Mouse (Mus musculus): ENCODE data around the gene Olfr1418. TPM values are rescaled to one million over a fixed set of nuclear protein-coding genes. Genes with fewer than 3 reads are reported as not detected.

Gene Olfr1418
- polyA plus RNA-seq, 1 experiment: not detected

DNA sequence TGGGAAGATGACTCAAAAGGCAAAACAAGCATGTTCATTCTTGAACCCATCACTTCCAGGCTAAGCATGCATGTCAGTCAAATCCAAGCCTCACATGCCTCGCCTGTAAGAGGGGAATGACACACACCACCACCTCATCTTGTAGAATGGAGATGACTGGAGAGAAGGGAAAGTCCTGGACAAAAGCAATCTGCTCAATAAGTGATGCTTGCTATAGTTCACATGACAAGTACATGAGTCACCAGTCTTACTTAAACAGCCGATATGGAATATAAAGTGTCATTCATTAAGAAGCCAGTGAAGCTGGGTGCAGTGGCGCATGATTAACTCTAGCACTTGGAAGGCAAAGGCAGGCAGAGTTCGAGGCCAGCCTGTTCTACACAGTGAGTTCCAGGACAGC is 47.7 kb downstream of the Olfr1418 start:
- H3K27me3 ChIP-seq (replicated peaks): peaks cover 57% of the 10 kb centered on the region
- H3K4me1 ChIP-seq: peaks cover 20% of the 10 kb centered on the region
- H3K36me3 ChIP-seq (replicated peaks; ENCODE audit: low read length): no peaks in the 10 kb centered on the region
- no peak overlapping the region for H3K4me3 ChIP-seq (replicated peaks)
- H3K9me3 ChIP-seq: no peaks in the 10 kb centered on the region
- TF ChIP-seq FLI1 (IDR thresholded peaks at IDR 0.05; ENCODE audit: low read length) (no peak), GATA1 (IDR thresholded peaks at IDR 0.05; ENCODE audit: borderline replicate concordance, low read length) (no peak)

- H3K36me3 ChIP-seq (replicated peaks; ENCODE audit: low read length): no peaks in the 10 kb centered on the region
- H3K4me3 ChIP-seq (replicated peaks): no peak overlapping the region
- no peak for TF ChIP-seq FLI1 (IDR thresholded peaks at IDR 0.05; ENCODE audit: low read length)
- TF ChIP-seq GATA1 (IDR thresholded peaks at IDR 0.05; ENCODE audit: borderline replicate concordance, low read length): no peak
- H3K9me3 ChIP-seq: no peaks in the 10 kb centered on the region
- peaks cover 22% of the 10 kb centered on the region for H3K4me1 ChIP-seq
- H3K27me3 ChIP-seq (replicated peaks): peaks cover 44% of the 10 kb centered on the region
These were observed 49.0 kb downstream of the Olfr1418 start for GRCm38 (mm10) chr19:11811688-11812365.

DNA sequence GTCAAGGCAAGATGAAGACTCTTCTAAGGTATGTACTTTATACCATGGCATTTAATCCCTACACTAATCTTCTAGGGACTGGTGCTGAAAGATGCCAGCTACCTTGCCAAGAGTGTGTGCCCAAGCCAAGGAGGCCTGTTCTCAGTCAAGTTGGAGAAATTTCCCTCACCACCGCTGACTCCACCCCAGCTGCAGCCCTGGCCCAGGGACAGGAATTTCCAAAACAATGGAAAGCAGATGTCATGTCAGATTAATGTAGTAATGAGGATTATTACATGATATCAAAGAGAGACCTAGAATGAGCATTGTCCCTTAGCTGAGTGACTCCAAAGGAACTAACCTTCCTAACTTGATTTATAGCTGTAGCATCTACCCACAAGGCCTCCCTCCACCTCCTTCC is 50.0 kb downstream of the Olfr1418 start:
- TF ChIP-seq FLI1 (IDR thresholded peaks at IDR 0.05; ENCODE audit: low read length): no peak
- no peak for TF ChIP-seq GATA1 (IDR thresholded peaks at IDR 0.05; ENCODE audit: borderline replicate concordance, low read length)
- no peaks in the 10 kb centered on the region for H3K9me3 ChIP-seq
- no peak overlapping the region for H3K4me3 ChIP-seq (replicated peaks)
- no peaks in the 10 kb centered on the region for H3K36me3 ChIP-seq (replicated peaks; ENCODE audit: low read length)
- H3K4me1 ChIP-seq: peaks cover 24% of the 10 kb centered on the region
- H3K27me3 ChIP-seq (replicated peaks): peaks cover 36% of the 10 kb centered on the region

- Histone ChIP-seq H3K27me3 (replicated peaks) (peaks cover 32% of the 10 kb centered on the region), H3K4me1 (peaks cover 23% of the 10 kb centered on the region), H3K4me3 (replicated peaks) (no peak overlapping the region), H3K9me3 (no peaks in the 10 kb centered on the region), H3K36me3 (replicated peaks; ENCODE audit: low read length) (no peaks in the 10 kb centered on the region)
- no peak for TF ChIP-seq FLI1 (IDR thresholded peaks at IDR 0.05; ENCODE audit: low read length)
These were observed 50.7 kb downstream of the Olfr1418 start for GRCm38 (mm10) chr19:11810003-11810758.

GRCm38 (mm10) chr19:11808452-11808851 is 52.4 kb downstream of the Olfr1418 start:
- H3K9me3 ChIP-seq: no peaks in the 10 kb centered on the region
- peaks cover 17% of the 10 kb centered on the region for H3K4me1 ChIP-seq
- H3K36me3 ChIP-seq (replicated peaks; ENCODE audit: low read length): no peaks in the 10 kb centered on the region
- H3K27me3 ChIP-seq (replicated peaks): peaks cover 19% of the 10 kb centered on the region
- TF ChIP-seq FLI1 (IDR thresholded peaks at IDR 0.05; ENCODE audit: low read length): no peak
- TF ChIP-seq GATA1 (IDR thresholded peaks at IDR 0.05; ENCODE audit: borderline replicate concordance, low read length): no peak
- H3K4me3 ChIP-seq (replicated peaks): no peak overlapping the region

DNA sequence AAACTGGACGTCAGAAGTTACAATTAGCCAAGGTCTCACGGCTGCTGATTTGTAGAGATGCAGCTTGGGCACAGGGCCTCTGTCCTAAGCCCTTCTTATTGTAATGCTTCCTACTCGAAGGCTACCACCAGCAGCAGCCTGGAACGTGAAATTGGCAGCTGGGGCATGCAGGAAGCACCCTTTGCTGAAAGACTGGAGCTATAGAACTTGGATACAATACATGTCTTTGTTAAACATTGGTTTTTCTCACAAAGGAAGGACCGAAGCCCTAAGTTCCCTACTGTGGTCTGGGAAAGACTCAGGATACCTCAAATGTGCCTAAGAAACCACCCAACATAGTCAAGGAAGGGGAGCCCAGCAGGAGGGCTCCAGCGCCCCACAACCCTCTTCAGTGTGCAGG is 53.0 kb downstream of the Olfr1418 start:
- Histone ChIP-seq H3K4me3 (replicated peaks) (no peak overlapping the region), H3K27me3 (replicated peaks) (peaks cover 15% of the 10 kb centered on the region), H3K4me1 (peaks cover 14% of the 10 kb centered on the region), H3K36me3 (replicated peaks; ENCODE audit: low read length) (no peaks in the 10 kb centered on the region), H3K9me3 (no peaks in the 10 kb centered on the region)
- no peak for TF ChIP-seq GATA1 (IDR thresholded peaks at IDR 0.05; ENCODE audit: borderline replicate concordance, low read length)
- no peak for TF ChIP-seq FLI1 (IDR thresholded peaks at IDR 0.05; ENCODE audit: low read length)

DNA sequence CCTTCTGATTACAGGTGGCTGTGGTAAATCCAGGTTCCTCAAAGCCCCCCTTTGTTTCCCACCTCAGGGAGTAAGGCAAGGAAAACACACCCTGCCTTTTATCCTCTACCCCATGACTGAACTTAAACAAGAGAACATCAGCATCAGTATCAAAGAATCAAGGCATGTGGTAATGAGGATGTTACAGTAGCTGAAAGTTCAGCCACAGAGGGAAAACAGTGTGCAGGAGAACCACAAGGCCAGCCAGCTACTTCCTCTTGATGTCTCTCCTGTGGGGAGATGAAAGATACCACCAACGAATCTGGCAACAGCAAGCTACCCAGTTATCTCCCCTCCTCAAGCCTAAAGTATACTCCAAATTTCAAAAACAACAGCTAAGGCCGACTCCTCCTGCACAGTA is 53.6 kb downstream of the Olfr1418 start:
- H3K27me3 ChIP-seq (replicated peaks): peaks cover 14% of the 10 kb centered on the region
- H3K9me3 ChIP-seq: no peaks in the 10 kb centered on the region
- no peaks in the 10 kb centered on the region for H3K36me3 ChIP-seq (replicated peaks; ENCODE audit: low read length)
- H3K4me1 ChIP-seq: peaks cover 13% of the 10 kb centered on the region
- no peak for TF ChIP-seq FLI1 (IDR thresholded peaks at IDR 0.05; ENCODE audit: low read length)
- TF ChIP-seq GATA1 (IDR thresholded peaks at IDR 0.05; ENCODE audit: borderline replicate concordance, low read length): no peak
- no peak overlapping the region for H3K4me3 ChIP-seq (replicated peaks)

DNA sequence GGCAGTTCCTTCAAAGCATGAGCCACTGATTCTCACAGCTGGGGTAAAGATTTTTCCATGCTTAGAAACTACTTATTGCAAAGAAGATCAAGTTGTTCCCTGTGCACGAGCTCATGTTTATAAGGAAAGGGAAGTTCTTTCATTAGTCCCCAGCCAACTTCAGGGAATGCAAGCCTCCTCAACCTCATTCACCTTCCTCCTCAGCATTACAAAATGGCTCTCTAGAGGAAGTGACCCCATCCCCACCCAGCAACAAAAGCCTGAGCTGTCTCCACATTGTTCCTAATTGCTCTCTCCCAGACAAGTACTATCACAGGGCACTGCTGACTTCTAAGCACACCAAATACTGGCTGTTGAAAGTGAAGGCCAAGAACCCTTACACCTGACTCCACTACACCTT is 56.4 kb downstream of the Olfr1418 start:
- no peak for TF ChIP-seq FLI1 (IDR thresholded peaks at IDR 0.05; ENCODE audit: low read length)
- no peak for TF ChIP-seq GATA1 (IDR thresholded peaks at IDR 0.05; ENCODE audit: borderline replicate concordance, low read length)
- Histone ChIP-seq H3K36me3 (replicated peaks; ENCODE audit: low read length) (no peaks in the 10 kb centered on the region), H3K9me3 (no peaks in the 10 kb centered on the region), H3K4me1 (peaks cover 10% of the 10 kb centered on the region), H3K27me3 (replicated peaks) (peaks cover 3% of the 10 kb centered on the region), H3K4me3 (replicated peaks) (no peak overlapping the region)

Other genes starting within 250 kb of the Olfr1418 start
- 0.35 TPM in 1 of 2 replicates, not detected in the other for gene Ms4a2, start 237.3 kb downstream of the Olfr1418 start, polyA plus RNA-seq (2012; ENCODE audit: insufficient read depth, low replicate concordance)
- gene Ms4a3, start 220.2 kb downstream of the Olfr1418 start, polyA plus RNA-seq (2012; ENCODE audit: insufficient read depth, low replicate concordance): 0.74 and 1.9 TPM in 2 replicates
- gene Oosp2, start 200.5 kb downstream of the Olfr1418 start, polyA plus RNA-seq (2012; ENCODE audit: insufficient read depth, low replicate concordance): not detected in 2 replicates
- gene Oosp1, start 169.9 kb downstream of the Olfr1418 start, polyA plus RNA-seq (2012; ENCODE audit: insufficient read depth, low replicate concordance): not detected in 2 replicates
- not detected in 2 replicates for gene Oosp3, start 164.0 kb downstream of the Olfr1418 start, polyA plus RNA-seq (2012; ENCODE audit: insufficient read depth, low replicate concordance)
- not detected in 2 replicates for gene Gif, start 113.5 kb downstream of the Olfr1418 start, polyA plus RNA-seq (2012; ENCODE audit: insufficient read depth, low replicate concordance)
- 10.5 TPM in 1 of 2 replicates, not detected in the other for gene Mrpl16, start 90.7 kb downstream of the Olfr1418 start, polyA plus RNA-seq (2012; ENCODE audit: insufficient read depth, low replicate concordance)
- 2.6 TPM in 1 of 2 replicates, not detected in the other for gene Stx3, start 41.7 kb downstream of the Olfr1418 start, polyA plus RNA-seq (2012; ENCODE audit: insufficient read depth, low replicate concordance)
- not detected in 2 replicates for gene Olfr1417, start 21.8 kb downstream of the Olfr1418 start, polyA plus RNA-seq (2012; ENCODE audit: insufficient read depth, low replicate concordance)
- not detected in 2 replicates for gene Olfr1419, start 14.0 kb upstream of the Olfr1418 start, polyA plus RNA-seq (2012; ENCODE audit: insufficient read depth, low replicate concordance)
- gene Olfr1420, start 25.5 kb upstream of the Olfr1418 start, polyA plus RNA-seq (2012; ENCODE audit: insufficient read depth, low replicate concordance): not detected in 2 replicates
- 2.4 and 5.5 TPM in 2 replicates for gene Patl1, start 51.3 kb upstream of the Olfr1418 start, polyA plus RNA-seq (2012; ENCODE audit: insufficient read depth, low replicate concordance)
- 0.73 and 3.0 TPM in 2 replicates for gene Osbp, start 104.9 kb upstream of the Olfr1418 start, polyA plus RNA-seq (2012; ENCODE audit: insufficient read depth, low replicate concordance)
- gene Olfr1423, start 180.3 kb upstream of the Olfr1418 start, polyA plus RNA-seq (2012; ENCODE audit: insufficient read depth, low replicate concordance): not detected in 2 replicates
- not detected in 2 replicates for gene Olfr1424, start 201.6 kb upstream of the Olfr1418 start, polyA plus RNA-seq (2012; ENCODE audit: insufficient read depth, low replicate concordance)
- gene Olfr1425, start 216.7 kb upstream of the Olfr1418 start, polyA plus RNA-seq (2012; ENCODE audit: insufficient read depth, low replicate concordance): not detected in 2 replicates
- gene Olfr1426, start 230.9 kb upstream of the Olfr1418 start, polyA plus RNA-seq (2012; ENCODE audit: insufficient read depth, low replicate concordance): not detected in 2 replicates
- not detected in 2 replicates for gene Olfr1427, start 242.3 kb upstream of the Olfr1418 start, polyA plus RNA-seq (2012; ENCODE audit: insufficient read depth, low replicate concordance)